Mouse (Mus musculus) erythroblast, embryonic 14.5 days (primary cell): Measurements from ENCODE around the gene Gm15128. TPM values are rescaled to one million over a fixed set of nuclear protein-coding genes. Genes with fewer than 3 reads are reported as not detected.
"Not testable (repeated sequence)": the region's sequence is repeated elsewhere in the genome, so short reads cannot be mapped to it uniquely, and the experiment has no call there.

ENCODE experiments used
- H3K27me3 ChIP-seq: 2 replicates; pipeline ENCODE4 v1.6.1; 2012; ENCODE audit warnings: inconsistent platforms; ENCODE audit not compliant: control insufficient read depth
- H3K36me3 ChIP-seq: 2 replicates; pipeline ENCODE4 v1.6.1; 2012; ENCODE audit warnings: mild to moderate bottlenecking, inconsistent platforms; ENCODE audit not compliant: control insufficient read depth
- H3K4me1 ChIP-seq: 2 replicates; pipeline ENCODE4 v1.6.1; 2012; ENCODE audit warnings: inconsistent platforms; ENCODE audit not compliant: control insufficient read depth
- H3K4me3 ChIP-seq: replicated peaks from 2 replicates; pipeline ENCODE3; 2012; ENCODE audit warnings: moderate library complexity, mild to moderate bottlenecking, inconsistent platforms
- H3K9me3 ChIP-seq: 2 replicates; pipeline ENCODE4 v1.6.1; 2012; ENCODE audit warnings: low read length, inconsistent platforms, mixed read lengths; ENCODE audit not compliant: control insufficient read depth
- polyA plus RNA-seq: library from polyadenylated mRNA; stranded (reverse); fragments of >175 nt; gene quantifications from 2 replicates; pipeline ENCODE4 v1.2.3, GENCODE M21; 2012

Gm15128 gene
- not detected in 2 replicates for polyA plus RNA-seq

GRCm38 (mm10) chrX:147765691-147766090 is at the start of gene Gm15128:
Gm15128 (plus strand) TSS chrX:147765991.
- not testable (repeated sequence) for H3K4me1 ChIP-seq, H3K27me3 ChIP-seq, H3K4me3 ChIP-seq, H3K36me3 ChIP-seq, H3K9me3 ChIP-seq

Other genes with a start within 250 kb of the Gm15128 start
- gene Lrch2, start 211.9 kb upstream of the Gm15128 start, polyA plus RNA-seq = not detected in 2 replicates
- not detected in 2 replicates for gene Gm15080, start 227.0 kb downstream of the Gm15128 start, polyA plus RNA-seq